Mouse (Mus musculus) hematopoietic stem cell, adult 5-6 weeks (primary cell): ENCODE measurements at regions not wholly inside any gene's neighbourhood (a gene's known extent, or its start where the extent isn't known, plus 50 kb on each side); places are given as distances from the start of the nearest gene placed in this dataset.

Experiments
- ATAC-seq, 2 experiments: fragments of 125-278 bp in 1 of 2; replicated peaks in 1 of 2; 2 replicates each; pipeline ENCODE4 v1.8.0; 2016 to 2017; ENCODE audit warnings: inconsistent platforms in 2 of 2, mild to moderate bottlenecking in 2 of 2, moderate number of reproducible peaks in 2 of 2, low read depth in 1 of 2, moderate TSS enrichment in 1 of 2; ENCODE audit not compliant: low FRiP score in 2 of 2, poor library complexity in 2 of 2, severe bottlenecking in 2 of 2, insufficient read depth in 1 of 2, low TSS enrichment in 1 of 2

DNA sequence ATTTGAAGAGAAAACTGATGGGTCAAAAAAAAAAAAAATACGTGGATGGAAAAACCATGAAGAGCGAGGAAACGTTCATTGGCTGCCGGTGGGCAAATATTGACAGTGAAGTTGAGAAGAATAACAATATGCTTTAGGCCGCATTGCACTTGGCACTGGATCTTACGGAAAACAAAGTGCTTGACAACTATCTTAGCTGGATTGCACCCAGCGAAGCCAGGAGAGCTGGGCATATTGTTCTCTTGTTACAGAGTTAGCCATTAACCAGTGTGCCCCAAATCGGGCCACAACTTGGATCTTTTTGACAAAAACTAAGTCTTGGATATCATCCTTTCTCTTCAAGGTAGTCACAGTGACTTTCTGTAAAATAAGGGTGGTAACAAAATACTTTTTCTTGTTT, 143.3 kb downstream of the Ogfrl1 start:
- ATAC-seq = no peak

DNA sequence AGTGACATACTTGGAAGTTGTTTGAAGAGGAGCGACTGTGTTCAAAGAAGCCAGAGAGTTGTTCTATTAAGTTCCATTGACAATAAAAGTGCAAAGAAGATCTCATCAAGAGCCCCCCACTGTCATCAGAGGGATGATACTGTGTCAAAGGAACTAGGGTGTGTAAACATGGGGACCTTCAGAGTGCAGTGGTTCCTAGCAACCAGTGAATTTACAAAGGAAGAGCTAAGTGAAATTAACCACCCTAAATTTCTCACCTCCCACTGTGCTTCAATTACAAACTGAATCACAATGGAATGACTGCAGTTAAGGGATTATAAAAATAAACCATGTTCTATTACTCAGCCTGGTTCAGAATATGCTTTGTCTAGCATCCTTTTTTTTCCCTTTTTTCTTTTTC, 129.5 kb upstream of the 4933415F23Rik start:
- no peak for ATAC-seq

DNA sequence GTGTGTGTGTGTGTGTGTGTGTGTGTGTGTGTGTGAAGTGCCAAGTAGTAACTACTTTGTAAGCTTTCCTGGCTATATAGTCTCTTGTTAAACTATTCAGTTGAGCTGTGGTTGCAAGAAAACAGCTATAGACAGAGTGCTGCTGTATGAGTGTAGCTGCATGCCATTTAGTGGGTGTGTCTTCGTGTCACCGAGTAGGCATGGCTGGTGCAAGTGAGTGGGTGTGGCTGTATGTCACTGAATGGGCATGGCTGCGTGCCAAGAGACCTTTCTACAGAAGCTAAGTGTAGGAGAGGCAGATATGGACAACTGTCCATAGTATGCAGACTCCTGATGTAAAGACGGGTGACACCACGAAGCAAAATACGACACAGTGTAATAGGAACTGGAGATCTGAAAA, 126.4 kb upstream of the 4933415F23Rik start:
- ATAC-seq = no peak

DNA sequence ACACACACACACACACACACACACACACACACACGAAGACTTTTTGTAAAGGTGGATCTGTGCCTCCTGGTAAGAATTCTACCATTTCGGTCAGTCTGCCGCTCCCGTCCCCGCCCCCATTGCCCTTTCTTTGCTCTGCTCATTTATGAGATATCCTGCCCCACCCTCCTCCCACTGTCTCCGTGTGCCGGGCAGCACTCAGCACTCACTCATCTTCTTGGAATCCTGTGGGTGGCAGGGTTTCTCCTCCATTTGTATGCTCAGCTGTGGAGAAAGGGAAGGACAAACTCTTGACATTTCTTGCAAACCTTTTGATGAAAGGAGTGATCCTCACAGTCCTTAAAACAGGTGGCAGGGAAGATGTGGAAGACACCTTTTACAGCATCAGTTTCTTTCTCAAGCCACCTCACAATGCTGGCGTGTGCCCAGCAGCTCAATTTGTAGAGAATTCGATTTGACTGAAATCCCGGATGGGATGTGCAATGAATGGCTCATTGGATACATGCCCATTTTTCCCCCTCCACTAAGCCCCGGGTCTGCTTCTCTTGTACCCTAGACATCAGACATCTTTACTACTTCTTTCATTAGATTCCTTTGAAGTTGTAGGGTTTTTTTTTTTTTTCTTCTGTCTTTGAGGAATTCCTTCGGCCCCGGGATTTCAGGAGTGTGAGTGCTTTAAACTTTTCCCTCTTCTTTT, 112.6 kb upstream of the 4933415F23Rik start:
- no peak for ATAC-seq

DNA sequence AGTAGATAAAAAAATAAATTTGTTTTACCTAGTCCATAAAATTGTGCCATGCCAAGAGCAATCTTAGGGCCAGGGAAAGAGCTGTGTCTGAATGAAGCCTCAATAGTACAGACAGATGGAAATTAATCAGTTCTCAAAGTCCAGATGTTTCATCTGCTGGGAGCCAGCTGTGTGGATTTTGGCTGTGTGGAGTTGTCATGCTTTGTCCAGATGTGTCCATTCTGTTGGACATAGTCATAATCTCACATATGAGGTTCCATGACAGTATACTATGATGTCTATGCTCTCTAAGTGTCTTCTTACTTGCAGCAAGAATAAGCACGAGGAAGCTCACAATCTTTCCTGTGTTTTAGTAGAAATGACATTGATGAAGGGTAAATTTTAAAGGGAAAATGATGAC, 105.8 kb upstream of the 4933415F23Rik start:
- ATAC-seq = no peak

DNA sequence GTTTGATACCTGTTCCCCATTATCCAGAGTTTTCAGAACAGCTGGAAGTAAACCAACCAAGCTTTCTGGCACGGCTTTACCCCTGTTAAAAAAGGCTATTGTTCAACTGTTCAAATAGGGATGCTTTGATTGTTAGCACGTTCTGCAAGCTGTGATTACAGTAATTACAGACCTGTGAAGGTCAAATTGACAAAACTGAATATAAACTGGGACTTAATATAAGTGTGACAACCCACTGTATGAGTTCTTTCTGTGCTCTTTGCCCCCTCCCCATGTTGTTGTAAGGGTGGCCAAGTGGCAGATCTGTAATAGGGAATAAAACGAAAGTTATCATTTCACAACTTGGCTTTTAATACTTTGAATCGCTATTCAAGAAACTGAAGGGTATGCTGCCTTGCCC, 105.0 kb upstream of the 4933415F23Rik start:
- ATAC-seq = no peak

DNA sequence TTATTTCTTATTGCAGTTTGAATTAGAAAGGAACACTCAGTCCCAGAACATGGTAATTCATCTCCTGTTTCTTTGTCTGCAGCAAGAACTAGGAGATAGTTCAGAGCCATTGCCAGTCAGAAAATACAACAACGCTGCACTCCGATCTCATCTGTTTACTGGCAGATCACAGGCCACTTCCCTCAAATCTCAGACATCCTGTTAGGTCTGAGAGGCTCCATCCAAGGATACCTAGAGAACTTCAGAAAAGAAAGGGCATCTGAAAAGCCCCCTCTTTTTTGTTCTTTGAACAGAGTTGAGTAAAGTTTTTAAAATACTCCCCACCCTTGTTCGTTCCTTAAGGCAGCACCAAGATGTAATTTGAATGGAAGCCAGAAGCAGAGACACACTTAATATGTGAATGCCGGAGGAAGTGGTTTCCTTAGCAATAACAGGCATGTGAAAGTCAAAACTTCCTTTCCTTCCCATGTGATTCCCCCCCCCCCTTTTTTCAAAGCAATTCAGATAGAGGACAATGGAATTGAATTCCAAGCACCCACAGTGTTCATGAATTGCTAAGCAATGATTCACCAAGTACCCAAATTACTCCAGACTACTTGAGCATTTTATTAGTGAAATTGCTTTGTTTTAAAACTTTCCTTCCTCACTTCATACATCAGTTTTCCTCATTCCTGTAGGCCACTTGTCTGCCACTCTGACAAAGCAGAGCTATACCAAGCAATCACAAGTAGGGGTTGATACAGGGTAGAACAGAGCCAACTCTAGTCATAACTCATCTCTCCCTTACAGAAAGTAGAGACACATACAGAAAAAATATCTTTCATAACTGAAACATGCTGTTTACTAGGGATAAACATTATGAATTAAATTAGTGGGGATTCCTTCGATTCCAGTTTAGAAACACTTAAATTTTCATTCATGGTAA, 100.7 kb upstream of the 4933415F23Rik start:
- no peak; a peak in 1 of 4 replicates for ATAC-seq

DNA sequence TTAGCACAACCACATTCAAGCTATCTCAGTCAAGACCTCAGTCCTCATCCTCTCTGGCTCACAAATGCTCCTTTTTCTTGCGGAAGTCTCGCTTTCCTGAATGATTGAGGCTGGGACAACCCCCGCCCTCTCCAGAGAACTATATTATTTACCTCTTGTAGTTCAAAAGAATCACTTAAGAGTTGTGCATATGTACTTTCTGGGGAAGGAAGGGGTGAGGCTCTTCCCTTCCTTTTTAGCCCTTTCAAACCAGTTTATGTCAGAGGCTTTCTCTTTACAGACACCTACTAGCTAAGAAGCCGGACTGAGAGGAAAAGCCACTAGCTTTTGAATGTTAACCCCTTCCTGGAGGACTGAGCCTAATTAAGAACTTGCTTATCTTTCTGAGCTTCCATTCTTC, 98.4 kb upstream of the 4933415F23Rik start:
- ATAC-seq = no peak

DNA sequence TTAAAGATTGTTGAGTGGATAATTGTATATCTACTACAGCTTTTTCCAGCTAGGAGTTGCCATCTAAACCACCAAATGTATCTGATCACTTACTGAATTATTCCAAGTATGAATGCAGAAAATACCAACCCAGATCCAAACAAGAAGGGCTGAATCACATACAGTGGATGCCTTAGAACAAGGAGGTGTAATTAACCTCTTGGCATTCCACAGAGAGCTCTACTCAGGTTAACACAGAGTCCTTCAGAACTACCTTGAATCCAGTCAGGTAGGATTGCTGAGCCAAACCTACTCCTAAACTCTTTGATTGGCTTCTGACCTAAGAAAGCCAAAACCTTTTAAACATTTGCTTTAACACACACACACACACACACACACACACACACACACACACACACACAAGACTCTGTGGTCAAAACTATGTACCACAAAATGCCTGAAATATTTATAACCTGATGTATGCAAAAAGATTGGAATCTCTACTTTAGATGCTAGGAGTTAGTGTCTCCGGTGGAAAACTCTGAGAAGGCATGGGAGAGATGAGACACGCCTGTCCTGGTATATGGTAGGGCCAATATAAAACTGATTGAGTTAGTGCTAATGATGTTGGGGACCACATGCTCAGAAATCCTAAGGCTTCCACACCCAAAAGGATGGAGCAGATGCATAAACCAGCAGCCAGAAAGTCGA, 88.4 kb upstream of the 4933415F23Rik start:
- no peak for ATAC-seq

DNA sequence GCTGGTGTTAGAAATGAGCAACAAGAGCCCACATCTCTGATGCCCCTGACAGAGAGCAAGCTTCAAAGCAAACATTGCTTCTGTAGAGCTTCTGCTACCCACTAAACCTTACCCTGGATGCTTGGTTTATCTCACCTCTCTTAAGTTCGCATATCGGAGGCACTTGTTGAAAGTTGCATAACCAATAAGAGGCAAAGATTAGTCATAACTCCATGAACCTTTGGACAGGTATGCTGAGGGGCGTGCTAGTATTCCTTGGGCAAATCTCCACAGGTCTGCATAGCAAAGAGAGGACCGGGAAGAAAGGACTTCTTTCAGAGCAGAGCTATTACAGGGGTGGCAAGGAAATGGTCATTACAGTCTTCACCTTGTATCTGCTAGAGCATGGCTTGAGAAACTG, 87.7 kb upstream of the 4933415F23Rik start:
- no peak for ATAC-seq

DNA sequence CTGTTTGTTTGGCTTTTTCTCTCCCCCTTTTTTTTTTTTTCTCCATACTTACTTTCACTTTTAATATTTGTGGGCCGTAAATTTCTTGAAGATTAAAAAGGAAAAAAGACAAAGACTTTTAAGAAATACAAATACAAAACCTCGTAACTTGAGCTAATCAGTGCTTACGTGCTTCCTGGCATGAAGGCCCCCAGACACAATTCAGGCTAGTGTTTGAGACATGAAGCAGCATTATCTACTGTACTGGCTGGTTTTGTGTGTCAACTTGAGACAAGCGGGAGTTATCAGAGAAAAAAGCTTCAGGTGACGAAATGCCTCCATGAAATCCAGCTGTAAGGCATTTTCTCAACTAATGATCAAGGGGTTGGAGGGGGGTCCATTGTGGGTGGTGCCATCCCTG, 86.2 kb upstream of the 4933415F23Rik start:
- ATAC-seq = no peak

DNA sequence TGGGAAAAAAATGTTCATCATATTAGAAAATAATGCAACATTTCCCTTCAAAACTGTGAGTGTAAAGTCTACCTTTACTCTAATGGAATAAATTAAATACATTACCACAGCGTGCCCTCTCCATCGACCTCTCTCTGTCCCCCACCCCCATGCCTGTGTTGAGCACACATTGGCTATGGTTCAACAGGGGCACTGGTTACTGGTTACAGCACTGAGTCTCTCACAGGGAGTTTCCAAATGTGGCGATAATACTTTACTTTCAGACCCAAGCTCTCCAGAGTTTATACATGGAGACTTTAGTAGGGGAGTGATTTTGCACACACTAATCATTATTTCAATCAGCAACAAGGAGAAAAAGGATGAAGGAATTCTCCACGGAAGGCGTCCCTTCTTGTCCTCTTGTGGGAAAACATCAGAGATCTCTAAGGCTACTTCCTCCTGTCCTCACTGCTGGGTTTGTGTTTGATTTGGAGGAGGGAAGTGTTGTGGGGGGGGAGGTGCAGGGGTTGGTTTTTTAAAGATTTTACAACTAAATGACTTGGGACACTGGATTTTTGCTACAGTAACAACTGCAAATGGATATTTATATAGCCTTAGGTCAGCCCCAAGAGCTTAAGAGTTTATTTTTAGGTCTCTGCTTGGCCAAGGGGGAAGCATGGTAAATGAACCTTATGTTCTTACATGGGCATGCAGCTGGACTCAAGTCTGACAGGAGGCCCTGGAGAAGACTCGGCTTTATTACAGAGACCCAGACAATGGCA, 85.6 kb upstream of the 4933415F23Rik start:
- ATAC-seq = no peak; a peak in 1 of 4 replicates

DNA sequence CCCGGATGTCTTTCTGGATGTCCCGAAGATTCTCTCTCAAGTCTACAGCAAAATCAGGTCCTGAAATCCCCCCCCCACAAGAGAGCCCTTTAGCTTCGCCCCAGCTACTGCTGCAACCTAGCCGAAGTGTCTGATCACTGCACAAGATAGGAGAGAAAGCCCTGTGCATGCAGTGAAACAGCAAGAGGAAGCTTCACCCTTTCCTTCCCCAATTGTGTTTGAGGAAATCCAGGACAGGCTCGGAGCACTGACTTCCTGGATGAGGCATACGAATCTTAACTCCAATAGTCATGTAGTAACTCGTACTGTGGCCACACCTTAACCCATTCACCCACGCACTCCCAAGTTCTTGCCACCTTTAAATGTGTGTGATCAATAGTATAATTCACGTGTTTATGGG, 82.7 kb upstream of the 4933415F23Rik start:
- 0 out of 4 replicates have a peak, but pooled peaks of 1 of the 2 experiments have one; percentile 42 for ATAC-seq

DNA sequence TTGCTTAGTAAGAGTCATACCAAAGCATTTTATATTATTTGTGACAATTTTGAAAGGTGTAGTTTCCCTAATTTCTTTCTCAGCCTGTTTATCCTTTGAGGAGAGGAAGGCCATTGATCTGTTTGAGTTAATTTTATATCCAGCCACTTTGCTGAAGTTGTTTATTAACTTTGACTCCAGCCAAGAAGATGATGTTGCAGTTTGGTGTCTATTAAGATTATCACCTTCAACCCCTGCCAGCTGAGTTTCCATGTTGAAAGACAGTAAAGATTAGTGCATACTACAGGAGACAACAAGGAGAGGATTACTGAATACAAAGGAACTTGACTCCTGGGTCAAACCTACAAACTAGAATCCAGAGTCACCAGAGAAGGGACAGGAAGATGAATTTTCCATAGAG, 80.5 kb upstream of the 4933415F23Rik start:
- no peak for ATAC-seq

DNA sequence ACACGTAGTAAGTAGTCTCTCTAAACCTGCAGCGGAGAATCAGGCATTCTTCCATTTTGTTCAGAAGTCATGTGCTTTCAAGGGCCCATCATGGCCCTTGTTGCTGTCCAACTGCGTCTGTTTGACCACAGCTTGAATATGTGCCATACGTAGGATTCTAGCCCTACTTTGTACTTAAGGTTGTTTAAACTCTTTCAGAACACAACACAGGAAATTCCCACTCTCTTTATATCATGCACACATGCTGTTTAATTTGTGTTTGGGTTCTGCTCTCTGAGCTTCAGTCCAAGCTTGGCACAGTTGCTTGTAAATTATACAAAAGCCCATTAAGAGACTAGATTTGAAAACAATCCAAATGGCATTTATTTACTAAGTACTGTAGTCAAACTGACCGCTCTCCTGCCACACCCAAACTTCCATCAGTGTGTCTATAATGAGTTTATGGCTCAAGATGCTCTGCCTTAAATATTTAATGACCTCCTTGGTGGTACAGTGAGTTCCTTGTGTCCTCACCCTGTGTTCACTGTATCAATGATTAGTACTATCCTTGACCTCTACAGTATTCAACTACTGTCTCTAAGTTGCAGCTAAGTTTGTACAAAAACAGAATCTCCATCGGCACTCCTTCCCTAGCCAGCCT, 76.4 kb upstream of the 4933415F23Rik start:
- no peak for ATAC-seq

DNA sequence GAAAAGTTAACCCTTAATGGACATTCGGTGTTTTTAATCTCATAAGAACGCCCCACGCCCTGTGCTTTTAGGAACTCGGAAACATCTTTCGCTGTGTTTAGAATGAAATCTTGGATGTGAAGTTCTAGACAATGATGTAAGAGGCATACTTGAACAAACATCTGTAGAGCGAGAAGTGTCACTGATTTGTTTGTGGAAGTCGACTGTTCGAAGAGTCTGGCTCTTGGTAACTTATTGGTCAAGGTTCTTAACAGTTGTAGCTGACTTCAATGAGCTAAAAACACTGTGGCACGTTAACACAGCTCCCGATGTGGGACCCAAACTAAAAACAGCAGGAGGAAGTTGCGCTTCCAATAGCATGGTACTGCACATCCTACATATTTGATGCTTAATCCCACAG, 72.0 kb upstream of the 4933415F23Rik start:
- ATAC-seq = no peak
